Mouse (Mus musculus) bone marrow, adult 2 months (tissue): ENCODE data around the gene Gsdme. TPM values are rescaled to one million over a fixed set of nuclear protein-coding genes. Genes with fewer than 3 reads are reported as not detected.
A peak's percentile ranks its signal among the peaks of the same experiment; 100 is the strongest.

Experiments
- H3K27ac ChIP-seq: fragments of 200-500 bp; 2 replicates; pipeline ENCODE4 v1.5.1; 2012; ENCODE audit warnings: low read depth, mild to moderate bottlenecking, control low read depth, inconsistent platforms, low read length; ENCODE audit not compliant: control insufficient read depth, poor library complexity, insufficient read depth
- H3K4me1 ChIP-seq: fragments of 200-500 bp; 2 replicates; pipeline ENCODE4 v1.6.1; 2011; ENCODE audit warnings: low read length; ENCODE audit not compliant: control insufficient read depth, insufficient read depth
- H3K4me3 ChIP-seq: fragments of 200-500 bp; replicated peaks from 2 replicates; pipeline ENCODE3; 2011; ENCODE audit warnings: mild to moderate bottlenecking, low read depth, low read length, control low read depth; ENCODE audit not compliant: control insufficient read depth
- CTCF ChIP-seq: fragments of 200-500 bp; IDR thresholded peaks from 2 replicates; pipeline ENCODE4 v1.5.1; 2011; ENCODE audit warnings: low read length, control low read depth; ENCODE audit not compliant: control insufficient read depth, insufficient read depth
- POLR2A ChIP-seq: fragments of 200-500 bp; IDR thresholded peaks from 2 replicates; pipeline ENCODE4 v1.6.1; 2011; ENCODE audit warnings: low read depth, mild to moderate bottlenecking, control low read depth, low read length, borderline replicate concordance; ENCODE audit not compliant: control insufficient read depth
- WGBS: fragments of 180-500 bp; shearing (Covaris S2); methylation state at CpG from one replicate; pipeline ENCODE4 v1.1.7; 2018; 5-methylcytosine and 5-hydroxymethylcytosine counted together
- polyA plus RNA-seq: library from polyadenylated mRNA; stranded (reverse); fragments of >200 nt; gene quantifications from 2 replicates; pipeline ENCODE4 v1.2.4, GENCODE M21; 2011; ENCODE audit warnings: low replicate concordance; ENCODE audit not compliant: missing spikeins, insufficient read depth, insufficient read length

Gene Gsdme
- polyA plus RNA-seq = 4.7 and 16.1 TPM in 2 replicates

DNA sequence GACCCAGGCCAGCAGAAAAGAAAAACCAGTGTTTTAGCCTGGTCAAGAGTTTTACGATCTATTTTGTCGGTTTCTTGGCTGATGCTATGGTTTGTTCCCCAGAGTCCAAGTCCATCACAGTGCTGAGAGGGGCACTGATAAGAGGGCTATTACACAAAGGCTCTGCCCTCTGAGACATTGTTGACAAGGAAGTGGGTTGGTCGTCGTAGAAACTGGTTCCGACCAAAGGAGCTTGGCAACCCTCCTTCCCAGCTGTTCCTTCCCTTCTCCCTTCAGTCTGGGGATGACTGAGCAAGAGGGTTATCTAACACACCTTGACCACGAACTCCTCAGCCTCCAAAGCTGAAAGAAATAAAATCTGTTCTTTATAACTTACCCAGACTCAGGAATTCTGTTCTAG lies at the start of gene Gsdme:
Gsdme (minus strand) TSS at position 193 of the 400 bp plus-strand sequence.
- Histone ChIP-seq H3K4me1 (peaks cover 2% of the 10 kb centered on the region; the same call in 1 of the 2 replicates), H3K4me3 (no peak within 1 kb of the TSS), H3K27ac (no peak within 1 kb of the TSS)
- WGBS = 20% methylated on average over 6 of the region's 6 CpGs
- TF ChIP-seq CTCF (no peak), POLR2A (no peak)

GRCm38 (mm10) chr6:50312647-50313046 lies 49.0 kb upstream of the Gsdme start:
- 57% methylated on average over 4 of the region's 4 CpGs for WGBS
- Histone ChIP-seq H3K27ac (no peak overlapping the region), H3K4me1 (no peaks in the 10 kb centered on the region; the same call in 1 of the 2 replicates), H3K4me3 (no peak overlapping the region)
- TF ChIP-seq CTCF (peak; percentile 87), POLR2A (no peak)

DNA sequence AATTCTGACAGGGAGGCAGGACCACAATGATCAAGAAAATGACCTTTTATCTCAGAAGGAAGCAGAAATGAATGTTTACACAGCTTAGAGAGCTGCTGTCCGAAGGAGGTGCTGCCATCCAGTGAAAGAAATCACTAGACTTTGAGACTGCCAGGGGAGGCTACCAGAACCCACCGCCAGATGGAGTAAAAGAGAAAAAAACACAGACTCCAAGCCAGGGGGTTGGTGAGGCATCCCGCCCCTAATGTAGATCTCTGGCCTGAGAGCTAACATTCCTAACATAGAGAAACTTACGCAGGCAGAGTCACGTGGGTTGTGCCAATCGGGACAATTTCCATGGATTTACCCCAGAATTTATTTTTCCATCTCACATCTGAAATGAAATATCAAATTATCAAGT lies 45.4 kb upstream of the Gsdme start:
- WGBS = 72% methylated on average over 6 of the region's 6 CpGs
- no peak for TF ChIP-seq POLR2A

DNA sequence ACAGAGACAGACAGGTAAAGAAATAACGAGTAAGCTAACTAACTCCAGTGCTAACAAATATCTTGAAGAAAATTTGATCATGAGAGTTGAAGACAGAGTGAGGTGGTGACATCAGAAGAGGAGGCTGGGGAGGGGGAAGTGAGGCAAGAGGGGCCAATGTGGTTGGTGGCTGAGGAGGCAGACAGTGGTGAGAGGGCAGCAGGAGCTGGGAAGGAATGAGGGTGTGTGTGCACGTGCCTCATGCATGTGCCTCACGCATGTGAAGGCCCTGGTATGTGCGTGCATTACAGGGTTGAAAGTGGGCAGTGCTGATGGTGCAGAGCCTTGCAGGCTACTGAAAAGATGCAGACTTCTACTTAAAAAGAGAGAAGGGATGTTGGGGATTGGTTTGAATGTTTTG lies 43.0 kb upstream of the Gsdme start:
- WGBS = 31% methylated on average over 4 of the region's 4 CpGs
- Histone ChIP-seq H3K27ac (no peak overlapping the region), H3K4me1 (peaks cover 8% of the 10 kb centered on the region), H3K4me3 (no peak overlapping the region)
- TF ChIP-seq POLR2A (no peak), CTCF (no peak)

More for the DNA sequence above, 45.4 kb upstream of the Gsdme start:
- H3K27ac ChIP-seq = no peak overlapping the region
- H3K4me3 ChIP-seq = no peak overlapping the region
- peaks cover 8% of the 10 kb centered on the region for H3K4me1 ChIP-seq

DNA sequence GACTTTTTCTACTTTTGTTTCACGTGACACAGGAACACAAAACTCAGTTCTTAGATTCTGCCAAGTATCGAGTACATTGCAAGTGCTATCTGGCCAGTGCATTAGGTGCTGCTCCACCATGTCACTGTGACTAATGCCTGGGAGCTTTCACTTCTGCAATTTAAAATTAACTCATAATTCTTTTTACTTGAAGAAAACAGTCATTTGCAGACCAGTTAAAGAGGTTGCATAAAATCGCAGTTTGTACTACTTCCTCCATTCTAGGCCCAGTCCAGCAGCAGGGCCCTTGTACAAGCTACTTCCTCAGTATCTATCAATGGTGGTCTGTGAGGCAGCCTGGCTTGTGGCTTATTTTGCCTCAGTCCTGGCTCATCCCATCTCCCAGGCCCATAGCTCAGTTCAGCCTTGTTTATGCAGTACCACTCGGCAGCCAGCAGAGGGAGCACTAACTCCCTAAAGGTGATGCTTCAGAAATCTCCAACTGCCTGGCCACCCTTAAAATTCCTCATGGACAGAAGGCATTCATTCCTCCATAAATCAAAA lies 41.4 kb upstream of the Gsdme start:
- Histone ChIP-seq H3K27ac (peak overlapping the region; percentile 47), H3K4me3 (no peak overlapping the region), H3K4me1 (peaks cover 8% of the 10 kb centered on the region)
- no peak for TF ChIP-seq POLR2A
- TF ChIP-seq CTCF = peak; percentile 89
- WGBS = 13% methylated on average over 4 of the region's 4 CpGs

GRCm38 (mm10) chr6:50301121-50301520 lies 37.5 kb upstream of the Gsdme start:
- H3K4me3 ChIP-seq = no peak overlapping the region
- 82% methylated on average over 7 of the region's 7 CpGs for WGBS
- H3K4me1 ChIP-seq = peaks cover 9% of the 10 kb centered on the region
- TF ChIP-seq POLR2A (no peak), CTCF (no peak)
- H3K27ac ChIP-seq = no peak overlapping the region

- H3K4me1 ChIP-seq = peaks cover 7% of the 10 kb centered on the region
- no peak overlapping the region for H3K4me3 ChIP-seq
- WGBS = 74% methylated on average over 6 of the region's 6 CpGs
- no peak overlapping the region for H3K27ac ChIP-seq
- TF ChIP-seq POLR2A (no peak), CTCF (no peak)
Measured at GRCm38 (mm10) chr6:50300622-50301021, 37.0 kb upstream of the Gsdme start.

- Histone ChIP-seq H3K27ac (no peak overlapping the region), H3K4me3 (no peak overlapping the region), H3K4me1 (peaks cover 2% of the 10 kb centered on the region; the same call in 1 of the 2 replicates)
- WGBS = 67% methylated on average over 7 of the region's 7 CpGs
- TF ChIP-seq CTCF (peak; percentile 44), POLR2A (no peak)
Measured at GRCm38 (mm10) chr6:50299071-50299470, 35.4 kb upstream of the Gsdme start.

GRCm38 (mm10) chr6:50297671-50298070 lies 34.0 kb upstream of the Gsdme start:
- Histone ChIP-seq H3K27ac (no peak overlapping the region), H3K4me3 (no peak overlapping the region), H3K4me1 (peaks cover 2% of the 10 kb centered on the region; the same call in 1 of the 2 replicates)
- TF ChIP-seq POLR2A = no peak
- no peak for TF ChIP-seq CTCF
- 90% methylated on average over 9 of the region's 9 CpGs for WGBS
